Mouse (Mus musculus) thymus, adult 18-20 months (tissue): ENCODE data around the gene Gm21149.
"Not testable (repeated sequence)": the region's sequence is repeated elsewhere in the genome, so short reads cannot be mapped to it uniquely, and the experiment has no call there.

Experiments
- DNase-seq, 2 experiments: peaks; one replicate each; pipeline ENCODE4 v3.0.0; 2022; ENCODE audit warnings: mixed read lengths in 2 of 2

Gene Gm21149

DNA sequence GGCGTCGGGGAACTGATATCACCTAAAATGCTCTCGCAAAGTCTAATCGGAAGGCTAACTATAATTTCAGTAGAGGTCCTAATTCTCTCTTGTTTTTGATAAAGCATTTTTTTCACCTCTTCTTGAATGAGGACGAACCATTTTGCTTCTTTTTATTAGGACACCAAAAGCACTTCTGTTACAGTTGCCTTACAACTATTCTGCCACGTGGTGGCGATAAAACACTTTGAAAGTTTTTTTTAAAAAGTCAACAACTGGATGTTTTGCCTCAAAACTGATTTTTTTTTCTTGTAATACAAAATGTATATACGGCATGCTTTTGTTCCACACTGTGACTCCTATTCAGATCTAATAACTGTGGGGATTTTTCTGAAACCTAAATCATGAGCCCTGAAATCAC, 14.7 kb downstream of the Gm21149 start:
- not testable (repeated sequence) for DNase-seq

GRCm38 (mm10) chr5:15457865-15458571, 18.3 kb downstream of the Gm21149 start:
- not testable (repeated sequence) for DNase-seq
